Mouse (Mus musculus) CH12.LX (cell line): ENCODE measurements around the gene Wnt10b. TPM values are rescaled to one million over a fixed set of nuclear protein-coding genes. Genes with fewer than 3 reads are reported as not detected.
"Not testable (repeated sequence)": the region's sequence is repeated elsewhere in the genome, so short reads cannot be mapped to it uniquely, and the experiment has no call there.

Experiments used
- DNase-seq: peaks from one replicate; pipeline ENCODE4 v3.0.0-alpha.2; 2013; ENCODE audit errors: extremely low read depth
- H3K27ac ChIP-seq: 2 replicates; pipeline ENCODE4 v1.5.1; 2012; ENCODE audit warnings: low read depth, mild to moderate bottlenecking, control low read depth, moderate library complexity; ENCODE audit not compliant: insufficient read depth
- H3K27me3 ChIP-seq: replicated peaks from 2 replicates; pipeline ENCODE3; 2012; ENCODE audit warnings: inconsistent platforms
- H3K36me3 ChIP-seq, 2 experiments: replicated peaks in 1 of 2; 2 replicates each; pipeline versions ENCODE3 to v1.6.1; 2012; ENCODE audit warnings: inconsistent platforms in 1 of 2, low read length in 1 of 2, mild to moderate bottlenecking in 1 of 2, mixed read lengths in 1 of 2, moderate library complexity in 1 of 2; ENCODE audit not compliant: control insufficient read depth in 1 of 2, insufficient read depth in 1 of 2
- H3K4me1 ChIP-seq, 2 experiments: 2 replicates each; pipeline ENCODE4 v1.6.1; 2012; ENCODE audit warnings: inconsistent platforms in 1 of 2, moderate library complexity in 1 of 2; ENCODE audit not compliant: insufficient read depth in 2 of 2, control insufficient read depth in 1 of 2
- H3K4me2 ChIP-seq: 2 replicates; pipeline ENCODE4 v1.6.1; 2012; ENCODE audit warnings: low read depth, mild to moderate bottlenecking, control low read depth; ENCODE audit not compliant: poor library complexity, insufficient read depth, severe bottlenecking
- H3K4me3 ChIP-seq, 3 experiments: fragments of 150-350 bp in 1 of 3; sonication (generic) in 1 of 3; replicated peaks in 1 of 3; 2 replicates each; pipeline versions ENCODE3 to v1.5.1; 2011 to 2012; ENCODE audit warnings: low read depth in 2 of 3, low read length in 2 of 3, mild to moderate bottlenecking in 2 of 3, moderate library complexity in 2 of 3, control low read depth in 1 of 3, improper control_type of control experiment in 1 of 3, inconsistent platforms in 1 of 3, mixed read lengths in 1 of 3; ENCODE audit not compliant: poor library complexity in 1 of 3
- H3K79me2 ChIP-seq: replicated peaks from 2 replicates; pipeline ENCODE4 v1.6.1; 2012; ENCODE audit warnings: mild to moderate bottlenecking, moderate library complexity; ENCODE audit not compliant: control insufficient read depth, poor library complexity, insufficient read depth, severe bottlenecking; ENCODE audit errors: extremely low read depth
- H3K9ac ChIP-seq: 2 replicates; pipeline ENCODE4 v1.6.1; 2012; ENCODE audit warnings: low read depth, mild to moderate bottlenecking, control low read depth, moderate library complexity; ENCODE audit not compliant: insufficient read depth
- H3K9me3 ChIP-seq: replicated peaks from 2 replicates; pipeline ENCODE3; 2012; ENCODE audit warnings: low read length, inconsistent platforms, mixed read lengths
- CHD1 ChIP-seq: IDR thresholded peaks from 2 replicates; pipeline ENCODE4 v1.6.1; 2012; ENCODE audit warnings: low read depth, low read length, improper control_type of control experiment, inconsistent platforms
- CHD2 ChIP-seq: IDR thresholded peaks from 2 replicates; pipeline ENCODE4 v1.6.1; 2011; ENCODE audit warnings: low read length, improper control_type of control experiment
- ELF1 ChIP-seq: IDR thresholded peaks from 2 replicates; pipeline ENCODE4 v1.6.1; 2014; ENCODE audit warnings: low read depth, mild to moderate bottlenecking, inconsistent platforms, low read length, improper control_type of control experiment
- ETS1 ChIP-seq: conservative IDR thresholded peaks from 2 replicates; pipeline ENCODE4 v1.6.1; 2012; ENCODE audit warnings: low read depth, mild to moderate bottlenecking, inconsistent platforms, low read length, improper control_type of control experiment, moderate library complexity
- HCFC1 ChIP-seq: IDR thresholded peaks from 2 replicates; pipeline ENCODE4 v1.6.1; 2012; ENCODE audit warnings: low read depth, mild to moderate bottlenecking, inconsistent platforms, low read length, improper control_type of control experiment
- KAT2A ChIP-seq: IDR thresholded peaks from 2 replicates; pipeline ENCODE4 v1.6.1; 2012; ENCODE audit warnings: low read length, improper control_type of control experiment, inconsistent platforms; ENCODE audit not compliant: insufficient replicate concordance
- MAFK ChIP-seq: IDR thresholded peaks from 2 replicates; pipeline ENCODE4 v1.6.1; 2011; ENCODE audit warnings: low read length, improper control_type of control experiment; ENCODE audit not compliant: insufficient replicate concordance
- NELFE ChIP-seq: IDR thresholded peaks from 2 replicates; pipeline ENCODE4 v1.6.1; 2011; ENCODE audit warnings: low read depth, low read length, improper control_type of control experiment
- NRF1 ChIP-seq: IDR thresholded peaks from 2 replicates; pipeline ENCODE4 v1.6.1; 2014; ENCODE audit warnings: low read depth, mild to moderate bottlenecking, inconsistent platforms, low read length, improper control_type of control experiment, moderate library complexity
- POLR2AphosphoS2 ChIP-seq: IDR thresholded peaks from 2 replicates; pipeline ENCODE4 v1.6.1; 2011; ENCODE audit warnings: low read depth, low read length, improper control_type of control experiment
- RCOR1 ChIP-seq: conservative IDR thresholded peaks from 2 replicates; pipeline ENCODE4 v1.6.1; 2012; ENCODE audit warnings: low read depth, mild to moderate bottlenecking, inconsistent platforms, low read length, improper control_type of control experiment
- TCF12 ChIP-seq: IDR thresholded peaks from 2 replicates; pipeline ENCODE4 v1.6.1; 2014; ENCODE audit warnings: low read depth, mild to moderate bottlenecking, inconsistent platforms, low read length, improper control_type of control experiment
- USF1 ChIP-seq: IDR thresholded peaks from 2 replicates; pipeline ENCODE4 v1.6.1; 2014; ENCODE audit warnings: low read depth, mild to moderate bottlenecking, inconsistent platforms, low read length, improper control_type of control experiment
- USF2 ChIP-seq: conservative IDR thresholded peaks from 2 replicates; pipeline ENCODE4 v1.6.1; 2011; ENCODE audit warnings: low read depth, low read length, improper control_type of control experiment
- ZKSCAN1 ChIP-seq: IDR thresholded peaks from 2 replicates; pipeline ENCODE4 v1.6.1; 2012; ENCODE audit warnings: low read depth, inconsistent platforms, low read length, improper control_type of control experiment, borderline replicate concordance
- ZMIZ1 ChIP-seq: IDR thresholded peaks from 2 replicates; pipeline ENCODE4 v1.6.1; 2012; ENCODE audit warnings: low read depth, mild to moderate bottlenecking, inconsistent platforms, low read length, improper control_type of control experiment
- ZNF384 ChIP-seq: IDR thresholded peaks from 2 replicates; pipeline ENCODE4 v1.6.1; 2012; ENCODE audit warnings: low read depth, low read length, improper control_type of control experiment, inconsistent platforms
- dilution Hi-C: fragments of 300-500 bp; cut with MboI; formaldehyde crosslinking; loops from 2 replicates; pipeline ENCODE4 v1.14.3; 2020; ENCODE audit warnings: low sequenced_read_pairs; ENCODE audit not compliant: extremely low pct_unique_long_range_greater_than_20kb, extremely low pct_ligation_motif_present
- in situ Hi-C: fragments of 300-500 bp; cut with MboI; formaldehyde crosslinking; loops from 3 replicates; pipeline ENCODE4 v1.14.3; 2019; ENCODE audit warnings: low sequenced_read_pairs, low pct_ligation_motif_present, low pct_unique_long_range_greater_than_20kb, mixed read lengths
- polyA plus RNA-seq: library from polyadenylated mRNA; unstranded; fragments of >175 nt; gene quantifications from 2 replicates; pipeline ENCODE4 v1.2.1, GENCODE M21; 2012; ENCODE audit warnings: low read depth; ENCODE audit not compliant: insufficient read length
- total RNA-seq, 2 experiments: library from RNA; depleted of rRNA; stranded (reverse); fragments of 300-350 nt in 1 of 2; fragments of >200 nt in 1 of 2; gene quantifications; 2 replicates each; pipeline ENCODE4 v1.2.3; 2012 to 2014

Gene Wnt10b
- total and polyA plus RNA-seq, 3 experiments, result 25.4 to 64.4 (median 56.2) TPM

DNA sequence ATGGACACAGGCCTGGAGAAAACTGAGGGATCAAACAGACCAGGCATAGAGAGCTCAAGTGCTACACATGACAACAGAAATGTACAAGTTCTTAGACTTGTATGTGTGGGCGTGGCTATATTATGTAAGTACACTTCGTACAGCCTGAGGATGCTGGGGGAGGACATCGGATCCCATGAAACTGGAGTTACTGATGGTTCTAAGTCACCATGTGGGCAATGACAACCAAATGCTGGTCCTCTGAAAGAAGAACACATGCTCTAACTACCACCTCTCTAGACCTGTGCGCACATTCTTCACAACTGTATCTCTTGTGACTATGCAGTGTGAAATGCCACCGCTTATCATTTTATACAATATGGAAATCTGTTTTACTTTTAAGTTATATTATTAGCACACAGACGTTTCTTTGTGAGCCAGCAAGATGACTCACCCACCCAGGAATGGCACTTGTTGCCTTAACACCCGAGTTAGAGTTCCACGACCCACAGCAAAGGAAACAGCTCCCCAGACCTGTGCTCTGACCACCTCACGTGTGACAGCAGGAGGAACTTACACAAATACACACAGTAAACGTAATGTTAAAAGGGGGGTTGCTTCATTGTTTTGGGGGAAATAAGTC is 31.5 kb downstream of the Wnt10b start:
- H3K9me3 ChIP-seq, result peaks cover 19% of the 10 kb centered on the region
- no peak overlapping the region for H3K4me2 ChIP-seq
- in situ Hi-C loops, result no loop called here
- no peak overlapping the region for H3K4me3 ChIP-seq
- TF ChIP-seq ZNF384 (no peak), CHD1 (no peak), USF1 (no peak), ZMIZ1 (no peak), HCFC1 (no peak), ZKSCAN1 (no peak), CHD2 (no peak), NELFE (no peak), NRF1 (no peak), KAT2A (no peak)
- H3K27ac ChIP-seq, result no peak overlapping the region
- H3K9ac ChIP-seq, result no peak overlapping the region
- DNase-seq, result no peak
- H3K79me2 ChIP-seq, result peaks cover 43% of the 10 kb centered on the region
- H3K36me3 ChIP-seq, result peaks cover 32 to 90% of the 10 kb centered on the region in 2 experiments
- H3K27me3 ChIP-seq, result no peaks in the 10 kb centered on the region
- dilution Hi-C loops, result no loop called here
- peaks cover 11 to 46% of the 10 kb centered on the region in 2 experiments for H3K4me1 ChIP-seq

DNA sequence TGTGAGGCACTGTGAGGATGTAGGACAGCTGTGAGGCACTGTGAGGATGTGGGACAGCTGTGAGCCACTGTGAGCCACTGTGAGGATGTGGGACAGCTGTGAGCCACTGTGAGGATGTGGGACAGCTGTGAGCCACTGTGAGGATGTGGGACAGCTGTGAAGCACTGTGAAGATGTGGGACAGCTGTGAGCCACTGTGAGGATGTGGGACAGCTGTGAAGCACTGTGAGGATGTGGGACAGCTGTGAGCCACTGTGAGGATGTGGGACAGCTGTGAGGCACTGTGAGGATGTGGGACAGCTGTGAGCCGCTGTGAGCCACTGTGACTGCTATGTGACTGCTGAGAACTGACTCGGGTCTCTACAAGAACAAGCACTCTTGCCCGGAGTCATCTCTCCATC is 34.1 kb downstream of the Wnt10b start:
- DNase-seq, H3K4me3 ChIP-seq, H3K9ac ChIP-seq, dilution Hi-C loops, H3K27ac ChIP-seq, H3K4me2 ChIP-seq, H3K27me3 ChIP-seq, in situ Hi-C loops: not testable (repeated sequence)
- Histone ChIP-seq H3K4me1 (peaks cover 6 to 44% of the 10 kb centered on the region in 2 experiments), H3K9me3 (peaks cover 19% of the 10 kb centered on the region), H3K79me2 (peaks cover 25% of the 10 kb centered on the region), H3K36me3 (peaks cover 58 to 93% of the 10 kb centered on the region in 2 experiments)
- peak; percentile 75 for TF ChIP-seq TCF12

GRCm38 (mm10) chr15:98742766-98743428 is 35.1 kb downstream of the Wnt10b start:
- H3K9me3 ChIP-seq, result peaks cover 19% of the 10 kb centered on the region
- in situ Hi-C loops, result no loop called here
- TF ChIP-seq ZNF384 (no peak), ZMIZ1 (no peak), ELF1 (no peak), USF1 (no peak), MAFK (no peak), POLR2AphosphoS2 (no peak), USF2 (no peak), ZKSCAN1 (no peak), RCOR1 (no peak), ETS1 (no peak)
- TF ChIP-seq, all 38 proteins: peak for 0
- no peak overlapping the region for H3K9ac ChIP-seq
- H3K4me2 ChIP-seq, result no peak overlapping the region
- peaks cover 64 to 96% of the 10 kb centered on the region in 2 experiments for H3K36me3 ChIP-seq
- H3K27me3 ChIP-seq, result no peaks in the 10 kb centered on the region
- no peak overlapping the region for H3K4me3 ChIP-seq
- peaks cover 4 to 42% of the 10 kb centered on the region in 2 experiments for H3K4me1 ChIP-seq
- peaks cover 21% of the 10 kb centered on the region for H3K79me2 ChIP-seq
- no peak overlapping the region for H3K27ac ChIP-seq
- no peak for DNase-seq
- dilution Hi-C loops, result no loop called here
